Mouse (Mus musculus) thymus, postnatal 10 days (tissue): ENCODE data around the gene Ptprj.

Experiments
- DNase-seq, 2 experiments: peaks; one replicate each; pipeline ENCODE4 v3.0.0; 2021; ENCODE audit warnings: low spot score in 2 of 2

Gene Ptprj

DNA sequence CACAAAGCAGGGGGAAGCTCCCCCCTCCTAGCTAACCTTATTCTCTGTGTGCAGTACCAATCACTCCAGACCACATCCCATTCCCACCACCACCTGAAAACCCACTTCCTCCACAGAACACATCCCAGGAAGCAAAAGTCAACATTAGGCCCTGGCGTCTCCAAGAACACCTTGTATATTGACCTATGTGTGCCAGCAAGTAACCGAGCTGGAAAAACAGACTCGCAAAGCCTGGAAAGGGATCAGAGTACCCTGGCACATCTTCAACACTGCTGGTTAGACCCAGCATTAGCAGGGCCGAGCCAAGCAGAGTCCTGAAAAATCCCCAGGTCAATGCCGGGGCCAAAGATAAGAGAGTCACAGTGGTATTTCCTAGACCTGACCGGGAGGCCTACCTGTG, 58.0 kb downstream of the Ptprj start:
- no peak for DNase-seq

- DNase-seq = no peak
These were observed 58.5 kb downstream of the Ptprj start for GRCm38 (mm10) chr2:90521909-90522308.

DNA sequence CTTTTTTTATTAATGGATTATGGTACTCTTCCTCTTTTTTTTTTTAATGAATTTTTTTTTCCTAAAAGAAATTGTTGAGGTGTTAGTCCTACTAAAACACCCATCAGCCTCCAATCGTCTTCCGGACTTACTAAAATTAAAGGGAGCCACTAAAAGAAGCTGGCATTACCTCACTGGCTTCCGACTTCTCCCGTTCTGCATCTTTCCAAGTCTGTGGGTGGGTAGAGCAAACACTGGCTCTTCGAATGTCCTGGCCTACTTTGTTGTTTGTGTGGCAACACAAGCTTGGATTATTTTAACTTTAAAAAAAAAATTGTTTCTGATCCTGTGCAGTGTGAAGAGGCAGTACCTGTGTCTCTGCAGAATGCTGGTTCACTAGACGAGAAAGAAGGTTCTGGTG, 62.2 kb downstream of the Ptprj start:
- no peak for DNase-seq

DNA sequence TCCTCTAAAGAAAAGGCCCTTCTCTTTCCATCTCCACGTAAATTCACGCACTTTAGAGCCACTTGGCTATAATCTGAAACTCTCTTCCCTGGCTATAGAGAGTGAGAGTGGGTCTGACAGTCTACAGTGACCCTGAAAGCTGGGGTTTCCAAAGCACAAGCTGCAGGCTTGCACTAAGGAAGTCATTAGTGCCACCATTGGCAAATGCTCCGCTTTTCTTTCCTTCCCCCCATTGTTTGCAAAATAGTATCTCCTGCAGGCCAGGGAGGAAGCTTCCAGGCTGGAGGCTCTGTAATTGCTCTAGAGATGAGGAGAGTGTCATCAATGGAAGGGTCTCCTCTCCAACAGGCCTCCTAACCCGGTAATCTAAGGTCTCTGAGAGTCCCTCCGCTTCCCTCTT, 65.5 kb downstream of the Ptprj start:
- no peak for DNase-seq

DNA sequence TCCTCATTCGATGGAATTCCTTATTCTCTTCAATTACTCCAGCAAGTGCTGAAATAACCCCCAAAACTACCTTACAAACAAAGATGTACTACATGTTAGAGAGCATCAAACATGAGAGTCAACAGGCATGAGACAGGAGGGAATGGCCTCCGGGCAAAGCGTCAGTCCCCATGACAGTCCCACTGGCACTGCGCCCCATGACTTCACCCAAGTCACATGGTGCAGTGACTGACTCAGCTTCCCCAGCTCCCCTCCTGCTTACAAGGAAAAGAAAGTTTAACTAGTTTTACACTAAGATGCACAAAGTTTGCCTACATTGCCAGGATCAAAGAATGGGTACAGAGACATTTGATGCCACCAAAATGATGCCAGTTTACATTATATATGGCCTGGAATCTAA, 71.2 kb downstream of the Ptprj start:
- no peak for DNase-seq

- no peak for DNase-seq
These were observed 74.3 kb downstream of the Ptprj start for GRCm38 (mm10) chr2:90506143-90506542.

- peak; percentile 9 to 34 for DNase-seq
These were observed 75.7 kb downstream of the Ptprj start for GRCm38 (mm10) chr2:90504731-90505171.

DNA sequence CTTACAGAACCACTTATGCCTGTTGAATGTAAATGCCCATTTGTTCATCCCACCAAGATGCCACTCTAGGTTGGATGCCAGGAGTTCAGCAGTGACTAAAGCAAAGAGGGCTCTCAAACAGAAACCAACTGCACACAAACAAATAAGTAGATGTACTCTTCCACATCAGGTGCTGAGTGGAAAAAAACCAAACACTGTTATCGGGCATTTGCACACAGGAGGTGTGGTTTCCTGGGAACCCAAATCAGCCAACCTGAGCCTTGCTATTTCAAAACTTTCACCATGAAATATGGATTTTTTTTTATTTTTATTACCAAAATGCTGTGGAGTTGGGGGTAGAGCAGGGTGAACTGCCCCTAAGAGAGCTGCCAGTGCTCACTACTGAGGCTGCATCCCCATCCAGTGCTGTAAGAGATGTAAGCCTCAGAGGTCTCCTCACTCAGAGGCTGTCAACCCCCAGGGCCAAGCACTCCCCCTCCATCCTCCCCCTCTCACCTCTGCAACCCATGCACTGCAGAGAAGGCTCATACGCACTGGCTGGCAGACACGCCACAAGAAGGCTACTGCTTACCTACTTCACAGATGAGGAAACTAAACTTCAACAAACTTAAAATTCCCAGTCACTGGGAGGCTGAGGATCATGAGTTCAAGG, 77.1 kb downstream of the Ptprj start:
- no peak for DNase-seq

GRCm38 (mm10) chr2:90502738-90503137, 77.7 kb downstream of the Ptprj start:
- DNase-seq = no peak

- DNase-seq = no peak
These were observed 78.7 kb downstream of the Ptprj start for GRCm38 (mm10) chr2:90501708-90502107.

GRCm38 (mm10) chr2:90500892-90501291, 79.6 kb downstream of the Ptprj start:
- DNase-seq = no peak

GRCm38 (mm10) chr2:90499002-90499401, 81.4 kb downstream of the Ptprj start:
- DNase-seq = no peak

GRCm38 (mm10) chr2:90497551-90497950, 82.9 kb downstream of the Ptprj start:
- no peak for DNase-seq

GRCm38 (mm10) chr2:90496680-90497074, 83.8 kb downstream of the Ptprj start:
- DNase-seq = peak in 1 of 2 experiments; percentile 24

DNA sequence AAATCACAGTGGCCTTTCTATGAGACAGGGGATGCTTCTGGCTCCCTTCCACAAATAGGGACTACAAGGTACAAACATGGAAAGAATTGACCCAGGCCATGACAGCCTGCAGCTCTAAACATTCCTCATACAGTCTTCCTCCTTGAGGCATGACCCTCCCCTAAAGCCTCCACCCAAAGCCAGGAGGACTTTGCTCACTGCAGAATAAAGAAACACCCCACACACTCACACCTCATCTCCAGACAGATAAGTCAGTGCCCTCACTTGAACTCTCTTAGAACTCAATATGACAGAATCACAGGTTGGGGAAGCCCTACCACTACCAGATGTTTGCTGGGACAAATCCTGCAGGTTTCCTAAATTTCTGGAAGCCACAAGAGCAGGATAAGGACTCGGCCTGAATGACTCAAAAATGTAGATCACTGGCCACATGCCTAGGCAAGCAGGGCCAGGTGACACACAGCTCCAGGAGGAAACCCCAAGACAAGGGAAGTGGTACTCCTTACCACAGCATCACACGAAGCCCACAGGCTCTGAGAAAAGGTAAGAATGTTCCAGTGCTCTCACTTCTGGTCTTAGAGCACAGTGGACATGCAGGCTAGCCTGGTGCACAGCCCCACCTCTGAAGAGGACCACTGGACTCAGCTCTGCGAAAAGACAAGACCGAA, 84.3 kb downstream of the Ptprj start:
- no peak for DNase-seq

- no peak for DNase-seq
These were observed 90.0 kb downstream of the Ptprj start for GRCm38 (mm10) chr2:90490279-90491046.

DNA sequence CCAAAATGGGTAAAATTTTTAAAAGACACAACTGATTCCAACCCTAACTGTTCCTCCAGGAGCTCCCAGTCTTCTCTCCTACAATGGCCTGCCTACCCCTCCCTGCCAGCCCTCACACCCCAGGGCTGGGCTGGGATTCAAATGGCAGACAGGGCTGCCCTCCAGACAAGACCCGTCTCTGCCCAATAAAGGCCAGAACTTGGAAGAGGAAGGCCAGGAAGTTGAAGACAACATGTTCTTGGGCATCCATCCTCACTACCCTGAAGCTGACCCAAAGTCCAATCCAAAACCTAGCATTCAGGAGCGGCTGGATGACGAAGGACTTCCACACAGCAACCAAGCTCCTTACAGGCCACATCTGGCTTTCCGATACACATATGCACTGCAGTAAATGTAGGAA, 90.6 kb downstream of the Ptprj start:
- no peak for DNase-seq

DNA sequence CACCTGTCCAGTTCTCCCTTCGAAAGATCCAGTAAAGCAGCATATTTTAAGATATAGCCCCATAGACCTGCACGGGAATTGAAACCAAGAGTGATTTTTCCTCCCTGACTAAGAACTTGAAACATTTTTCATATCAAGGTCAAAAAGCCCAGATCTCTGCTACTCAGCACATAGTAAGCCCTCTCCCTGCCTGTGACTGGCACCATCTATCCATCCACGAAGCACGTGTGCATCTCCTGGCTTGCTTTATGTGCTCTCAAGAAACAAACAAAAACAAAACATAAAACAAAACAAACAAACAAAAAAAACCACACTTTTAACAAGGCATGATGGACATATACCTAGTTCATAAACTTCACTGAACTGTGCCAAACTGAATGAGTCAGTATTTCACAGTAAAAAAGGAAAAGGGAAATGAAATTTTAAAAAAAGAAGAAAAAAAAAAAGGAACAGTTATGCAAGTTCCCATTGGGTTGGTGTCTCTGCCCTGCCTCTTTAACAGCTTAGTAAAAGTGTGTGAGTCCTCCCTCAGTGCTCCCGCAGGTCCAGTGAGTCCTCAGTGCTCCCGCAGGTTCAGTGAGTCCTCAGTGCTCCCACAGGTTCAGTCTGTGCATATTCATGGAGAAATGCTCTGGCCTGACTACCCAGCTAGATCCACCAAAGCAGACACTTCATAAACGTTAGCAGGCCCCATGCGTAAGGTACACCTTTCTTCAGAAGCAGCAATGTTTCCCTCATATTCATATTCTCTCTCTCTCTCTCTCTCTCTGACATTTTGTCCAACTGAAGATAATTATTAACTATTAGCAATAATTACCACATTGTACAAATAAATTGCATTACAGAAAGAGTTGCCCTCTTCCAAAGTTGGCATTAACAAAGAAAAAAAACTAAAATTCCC, 91.5 kb downstream of the Ptprj start:
- DNase-seq = no peak

DNA sequence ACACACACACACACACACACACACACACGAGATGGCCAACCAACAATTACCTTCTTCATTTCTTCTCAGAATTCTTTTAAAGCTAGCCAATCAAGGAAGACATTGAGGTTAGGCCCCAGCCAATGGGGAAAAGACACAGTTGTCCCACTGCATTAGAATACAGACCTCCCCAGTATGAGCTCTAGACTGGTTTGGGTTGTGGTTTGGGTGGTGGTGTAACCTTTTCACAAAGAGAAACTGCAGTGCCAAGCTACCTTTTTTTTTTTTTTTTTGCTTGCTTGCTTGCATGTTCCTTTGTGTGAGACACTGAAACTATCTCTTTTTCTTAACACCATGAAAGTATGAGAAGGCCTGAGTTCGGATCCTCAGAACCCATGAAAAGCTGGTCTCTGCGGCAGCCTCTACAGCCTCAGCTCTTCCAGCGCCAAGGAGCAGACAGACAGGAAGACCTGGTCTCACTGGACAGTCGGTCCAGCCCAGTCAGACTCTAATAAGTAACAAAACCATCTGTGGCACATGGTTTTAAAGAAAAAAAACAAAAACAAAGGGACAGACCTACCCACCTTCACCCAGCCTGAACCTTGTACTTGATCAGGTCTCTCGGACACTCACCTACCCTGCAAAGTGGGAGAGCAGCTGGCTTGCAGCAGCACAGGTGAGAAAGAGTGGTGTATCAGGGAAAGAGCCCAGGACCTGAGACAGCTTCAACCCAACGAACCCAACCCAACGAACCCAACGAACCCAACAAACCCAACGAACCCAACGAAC, 92.8 kb downstream of the Ptprj start:
- no peak for DNase-seq

- DNase-seq = no peak
These were observed 94.2 kb downstream of the Ptprj start for GRCm38 (mm10) chr2:90486226-90486755.

- DNase-seq = no peak
These were observed 98.9 kb downstream of the Ptprj start for GRCm38 (mm10) chr2:90481505-90481904.
